Mouse (Mus musculus) adrenal gland, postnatal 36 days (tissue): ENCODE results near the gene Ern2. TPM values are rescaled to one million over a fixed set of nuclear protein-coding genes. Genes with fewer than 3 reads are reported as not detected.

Experiments
- DNase-seq, 2 experiments: peaks; one replicate each; pipeline ENCODE4 v3.0.0; 2021; ENCODE audit warnings: mixed read lengths in 1 of 2
- total RNA-seq, 2 experiments: library from RNA; stranded (reverse); gene quantifications; 2 replicates each; pipeline ENCODE4 v1.2.3; 2021

Ern2 gene
- total RNA-seq, 2 experiments from 2014 or later = 0.13 to 0.16 TPM

DNA sequence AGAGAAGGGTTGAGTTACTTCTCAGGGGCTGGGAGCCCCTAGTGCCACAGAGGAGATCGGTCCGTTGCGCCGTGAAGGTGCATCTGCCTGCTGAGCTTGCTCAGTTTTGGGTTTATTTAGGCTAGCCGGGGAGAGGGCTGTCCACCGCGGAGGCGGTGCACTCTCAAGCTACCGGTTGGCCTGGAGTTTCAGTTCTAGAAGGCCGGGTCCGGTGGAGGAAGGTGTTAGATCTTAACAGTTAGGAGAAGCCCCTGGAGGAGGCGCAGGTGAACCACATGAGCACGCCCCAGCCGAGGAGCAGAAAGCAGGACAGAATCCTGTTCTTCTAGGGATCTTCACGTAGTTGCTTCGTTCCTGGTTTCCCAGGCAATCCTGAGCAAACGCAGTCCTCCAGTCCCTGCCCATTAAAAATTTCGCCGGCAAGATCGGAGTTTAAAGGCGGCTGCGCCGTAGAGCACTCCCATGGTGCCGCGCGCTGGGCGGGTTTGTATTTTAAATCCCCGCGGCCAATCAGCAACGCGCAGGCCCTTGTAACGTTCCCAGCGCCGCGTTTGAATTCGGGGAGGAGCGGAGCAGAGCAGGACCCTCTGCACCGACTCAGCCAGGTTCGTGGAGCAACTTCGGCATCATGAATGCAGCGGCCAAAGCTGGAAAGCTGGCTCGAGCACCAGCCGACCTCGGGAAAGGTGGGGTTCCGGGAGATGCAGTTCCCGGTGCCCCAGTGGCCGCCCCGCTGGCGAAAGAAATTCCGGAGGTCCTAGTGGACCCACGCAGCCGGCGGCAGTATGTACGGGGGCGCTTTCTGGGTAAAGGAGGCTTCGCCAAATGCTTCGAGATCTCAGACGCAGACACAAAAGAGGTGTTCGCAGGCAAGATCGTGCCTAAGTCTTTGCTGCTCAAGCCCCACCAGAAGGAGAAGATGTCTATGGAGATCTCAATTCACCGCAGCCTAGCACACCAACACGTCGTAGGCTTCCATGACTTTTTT is 26.8 kb downstream of the Ern2 start, which contains the start of gene Plk1:
Plk1 (plus strand) TSS at position 525 of the 988 bp plus-strand sequence.
- peak; percentile 87 to 90 for DNase-seq

DNA sequence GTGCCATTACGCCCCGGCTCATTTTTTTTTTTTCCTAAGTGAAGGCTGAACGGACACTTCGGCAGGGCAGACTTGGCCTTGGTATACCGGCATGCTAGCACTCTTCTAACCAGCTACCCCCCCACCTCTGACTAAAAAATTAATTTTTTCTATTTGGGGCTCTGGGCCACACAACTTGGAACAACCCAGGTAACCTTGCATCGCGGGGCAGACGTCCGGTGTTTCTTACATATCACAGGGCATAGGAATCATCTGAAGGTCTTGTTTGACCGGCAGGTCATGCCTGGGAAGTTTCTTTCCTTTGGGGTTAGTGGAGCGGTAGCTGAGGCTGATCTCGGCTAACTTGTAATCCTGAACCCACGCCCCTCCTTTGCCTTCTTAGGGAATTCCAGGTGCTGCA is 27.5 kb downstream of the Ern2 start:
- DNase-seq = no peak

DNA sequence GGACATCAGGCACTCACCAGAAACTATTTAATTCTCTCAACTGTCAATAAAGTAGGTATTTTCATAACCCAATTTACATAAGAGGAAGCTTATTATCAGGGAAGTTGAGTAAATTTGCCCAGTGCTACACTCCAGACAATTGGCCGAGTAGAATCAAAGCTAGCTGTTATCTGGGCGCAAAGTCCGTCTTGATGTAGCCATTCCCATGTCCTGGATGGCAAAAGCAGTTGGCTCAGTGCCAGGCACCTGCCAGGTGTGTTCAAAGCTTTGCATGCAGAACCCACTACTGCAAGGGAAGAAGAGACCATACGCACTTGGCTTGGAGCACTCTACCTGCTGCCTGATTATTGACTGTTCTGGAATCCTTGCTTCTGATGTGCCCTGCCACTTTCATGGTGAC is 33.5 kb downstream of the Ern2 start:
- DNase-seq = no peak

DNA sequence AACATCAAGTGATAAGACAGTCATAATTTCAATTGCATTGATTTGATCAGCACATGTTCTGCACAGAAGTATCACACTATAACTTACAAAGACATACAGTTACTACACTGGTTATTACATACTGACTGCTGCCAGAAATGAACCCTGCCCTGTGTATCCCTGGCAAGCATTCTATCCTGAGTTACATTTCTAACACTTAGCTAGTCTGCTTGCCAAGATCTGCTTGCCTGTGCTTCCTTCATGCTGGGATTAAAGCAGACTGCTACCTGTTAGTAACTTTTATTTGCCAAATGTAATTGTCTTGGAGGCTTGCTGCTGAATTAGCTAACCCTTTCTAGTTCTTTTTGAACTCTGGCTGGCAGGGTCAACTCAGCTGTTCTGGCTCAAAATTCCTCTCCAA is 45.0 kb downstream of the Ern2 start:
- no peak for DNase-seq

DNA sequence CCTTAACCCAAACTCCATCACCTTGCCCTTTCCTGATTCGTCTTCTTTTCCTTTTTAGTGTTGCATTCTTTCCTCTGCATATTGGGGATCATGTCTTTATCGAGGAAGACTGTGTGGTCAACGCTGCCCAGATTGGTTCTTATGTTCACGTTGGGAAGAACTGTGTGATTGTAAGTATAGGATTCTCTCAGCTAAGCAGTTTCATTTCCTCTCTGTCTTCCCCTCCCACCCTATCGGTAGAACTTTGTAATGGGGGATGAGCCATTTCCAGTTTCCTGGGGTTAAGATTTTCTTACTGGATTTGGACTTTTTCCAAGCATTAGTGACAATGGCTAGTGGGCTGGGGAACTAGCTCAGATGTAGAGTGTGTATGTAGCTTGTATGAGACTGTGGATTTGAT is 47.8 kb downstream of the Ern2 start:
- no peak for DNase-seq

DNA sequence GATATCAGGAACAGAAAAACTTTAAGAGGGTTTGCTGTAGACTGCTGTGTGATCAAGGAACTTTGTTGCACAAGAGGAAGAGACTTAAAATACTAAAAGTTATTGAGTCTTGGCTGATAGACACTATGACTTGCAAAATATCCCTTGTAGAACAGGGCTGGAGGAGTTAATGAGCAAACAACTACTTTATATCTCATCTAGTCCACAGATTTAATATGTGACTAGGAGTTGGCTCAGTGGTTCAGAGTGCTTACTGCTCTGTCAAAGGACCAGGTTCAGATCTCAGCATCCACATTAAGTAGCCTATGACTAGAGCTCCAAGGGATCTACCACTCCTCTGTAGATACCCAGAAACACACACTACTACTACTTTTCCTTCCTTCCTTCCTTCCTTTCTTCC is 48.9 kb downstream of the Ern2 start:
- DNase-seq = no peak

DNA sequence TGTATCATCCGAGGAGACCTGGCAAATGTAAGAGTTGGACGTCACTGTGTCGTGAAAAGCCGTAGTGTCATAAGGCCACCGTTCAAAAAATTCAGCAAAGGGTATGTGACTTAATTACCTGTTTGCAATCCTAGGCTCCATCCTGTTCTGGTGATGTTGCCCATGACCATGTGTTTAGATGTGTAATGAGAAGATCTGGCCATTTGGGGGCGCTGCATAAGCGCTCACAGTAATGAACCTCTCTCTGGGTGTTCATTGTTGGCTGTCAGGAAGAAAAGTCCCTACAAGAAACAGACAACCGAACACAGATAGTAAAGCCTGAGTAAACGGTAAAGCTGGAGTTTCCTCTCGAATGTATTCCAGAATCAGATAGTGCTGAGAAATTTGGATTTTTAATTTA is 50.9 kb downstream of the Ern2 start:
- no peak for DNase-seq

DNA sequence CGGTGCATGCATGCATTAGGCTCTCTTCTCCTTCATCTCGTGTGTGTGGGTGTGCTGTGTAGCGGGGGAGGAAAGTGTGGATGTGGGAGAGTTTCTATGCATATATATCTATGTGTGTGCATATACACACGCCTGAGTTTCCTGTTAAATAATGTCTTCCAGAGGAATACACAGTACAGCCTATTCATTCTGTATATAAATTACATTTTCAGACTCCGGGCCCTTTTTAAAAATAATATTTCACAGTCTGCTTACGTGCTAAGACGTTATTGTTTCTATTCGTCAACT is 52.7 kb downstream of the Ern2 start:
- no peak for DNase-seq

DNA sequence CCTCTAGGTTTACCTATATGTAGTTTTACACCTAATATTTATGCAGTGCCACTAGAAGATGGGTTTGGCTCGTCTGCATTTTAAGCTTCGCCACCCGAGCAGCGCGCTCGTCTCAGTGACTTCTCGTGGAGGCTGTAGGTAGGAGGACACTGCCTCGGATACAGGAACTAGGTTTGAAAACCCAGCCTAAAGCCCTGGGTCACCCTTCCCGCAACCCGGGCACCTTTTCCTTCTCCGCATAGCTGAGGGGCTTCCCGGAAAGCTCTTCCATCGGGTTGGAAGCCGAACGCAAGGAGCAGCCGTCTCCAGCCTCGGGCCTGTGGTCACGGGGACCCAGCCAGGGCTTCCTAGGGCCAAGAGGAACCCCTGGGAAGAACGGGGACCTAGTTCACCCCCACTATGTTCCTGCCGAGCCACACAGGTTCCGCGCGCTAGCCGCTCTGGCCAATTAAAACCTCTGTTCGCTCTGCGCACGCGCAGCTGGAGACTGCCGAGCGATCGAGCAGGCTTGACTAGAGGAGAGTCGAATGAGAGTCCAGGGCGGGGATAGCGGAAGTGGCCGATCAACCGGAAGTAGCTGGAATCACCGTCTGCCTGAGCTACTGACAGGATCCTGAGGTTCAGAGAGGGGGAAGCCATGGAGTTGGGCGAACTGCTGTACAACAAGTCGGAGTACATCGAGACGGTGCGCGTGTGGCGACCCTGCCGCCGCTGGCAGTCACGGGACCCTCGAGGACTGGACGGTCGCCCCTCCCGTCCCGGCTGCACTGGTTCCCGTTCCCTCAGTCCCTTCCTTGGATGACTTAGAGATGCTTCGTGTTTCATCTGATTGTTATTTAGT is 53.3 kb downstream of the Ern2 start, which contains the start of the genes Palb2 and Dctn5:
Palb2 (minus strand) TSS at position 489 of the 841 bp plus-strand sequence.
Dctn5 (plus strand) TSS at position 545 of the 841 bp plus-strand sequence.
- peak; percentile 97 to 99 for DNase-seq

DNA sequence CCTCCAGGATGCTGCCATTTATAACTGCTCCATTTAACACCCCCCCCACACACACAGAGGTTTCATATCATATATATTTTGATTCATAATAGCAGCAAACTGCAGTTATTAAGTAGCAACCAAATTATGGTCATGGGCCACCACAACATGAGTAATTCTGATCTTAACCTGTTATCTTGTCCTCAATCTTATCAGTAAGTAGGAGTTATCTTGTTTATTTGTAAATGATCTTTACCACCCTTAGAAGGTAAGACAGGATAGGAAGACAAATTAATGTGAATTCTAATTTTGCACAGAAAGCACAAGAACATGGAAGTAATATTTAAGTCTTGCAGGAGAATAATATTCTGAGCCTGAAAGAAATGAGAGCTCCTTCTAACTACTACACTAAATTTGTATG is 54.2 kb downstream of the Ern2 start:
- no peak for DNase-seq

DNA sequence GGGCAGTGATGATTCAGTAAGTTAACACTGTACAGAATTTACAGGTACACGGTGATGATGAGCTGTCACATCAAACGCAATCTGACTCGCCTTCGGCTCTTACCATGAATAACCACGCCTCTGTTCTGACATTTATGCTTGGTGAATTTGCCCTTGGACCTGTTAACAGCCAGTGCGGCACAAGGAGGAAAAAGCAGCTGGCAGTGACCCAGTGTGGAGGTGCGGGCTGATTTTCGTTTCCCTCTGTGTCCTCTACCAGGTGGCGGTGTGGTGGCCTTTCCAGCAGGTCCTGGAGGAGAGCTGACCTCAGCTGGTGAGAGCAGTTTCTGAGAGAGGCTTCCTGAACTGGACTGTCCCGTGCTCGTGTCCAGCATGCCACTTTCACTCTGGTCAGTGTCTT is 59.1 kb downstream of the Ern2 start:
- peak in 1 of 2 experiments; percentile 12 for DNase-seq

DNA sequence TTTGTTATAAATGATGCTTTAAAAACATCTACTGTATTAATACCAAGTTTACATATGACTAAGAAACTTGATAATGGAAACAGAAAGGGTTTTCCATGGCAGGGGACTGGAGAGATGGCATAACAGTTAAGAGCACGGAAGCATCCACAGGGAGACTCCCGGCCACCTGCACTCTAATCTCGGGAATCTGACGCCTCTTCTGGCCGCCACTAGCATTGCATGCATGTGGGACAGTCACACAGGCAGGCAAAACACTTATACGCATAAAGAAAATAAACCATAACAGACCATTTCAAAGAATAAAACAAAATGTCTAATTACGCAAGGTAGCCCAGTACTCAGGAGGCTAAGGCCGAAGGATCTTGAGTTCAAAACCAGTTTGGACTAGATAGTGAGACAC is 60.4 kb downstream of the Ern2 start:
- no peak for DNase-seq

DNA sequence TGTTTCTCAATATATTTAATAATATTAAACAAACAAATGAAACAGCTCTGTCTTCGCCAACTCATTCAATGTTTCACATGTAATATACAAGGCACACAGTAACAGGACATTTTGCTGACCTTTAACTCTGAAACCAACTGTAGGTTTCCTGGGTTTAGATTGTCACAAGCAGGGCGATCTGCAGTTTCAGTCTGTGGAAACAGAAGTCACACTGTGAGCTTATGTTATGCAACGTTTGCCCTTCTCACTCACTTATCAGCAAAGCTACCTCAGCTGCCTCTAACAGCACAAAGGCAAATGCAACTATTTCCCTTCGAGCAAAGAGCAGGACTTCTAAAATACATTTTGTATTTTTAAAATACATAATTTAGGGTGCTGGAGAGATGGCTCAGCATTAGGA is 62.5 kb downstream of the Ern2 start:
- no peak for DNase-seq

Other genes starting within 250 kb of the Ern2 start
- 10 to 100 TPM; 27.0 to 31.6 TPM for gene Cog7, start 204.5 kb downstream of the Ern2 start, total RNA-seq
- gene Gga2, start 165.0 kb downstream of the Ern2 start, total RNA-seq = 10 to 100 TPM; 16.9 to 17.3 TPM
- gene Ubfd1, start 119.0 kb downstream of the Ern2 start, total RNA-seq = 10 to 100 TPM; 49.5 to 63.8 TPM
- 10 to 100 TPM; 19.0 to 25.5 TPM for gene Ears2, start 118.9 kb downstream of the Ern2 start, total RNA-seq
- 100 to 1,000 TPM; 502 to 538 TPM for gene Ndufab1, start 84.3 kb downstream of the Ern2 start, total RNA-seq
- gene Palb2, start 53.2 kb downstream of the Ern2 start, total RNA-seq = 1 to 10 TPM; 1.6 to 1.9 TPM
- 10 to 100 TPM; 60.6 to 66.2 TPM for gene Dctn5, start 53.2 kb downstream of the Ern2 start, total RNA-seq
- 1 to 10 TPM; 4.0 to 4.3 TPM for gene Plk1, start 26.8 kb downstream of the Ern2 start, total RNA-seq
- gene Chp2, start 33.3 kb upstream of the Ern2 start, total RNA-seq = 1 to 10 TPM; 1.4 to 2.2 TPM
- 10 to 100 TPM; 10.5 to 15.5 TPM for gene Prkcb, start 102.5 kb upstream of the Ern2 start, total RNA-seq